Mouse (Mus musculus) lung, postnatal 0 days (tissue): ENCODE results near the gene Tmem9.

ENCODE experiments used
- CTCF ChIP-seq: IDR thresholded peaks from 2 replicates; pipeline ENCODE4 v1.5.1; 2016; ENCODE audit warnings: antibody characterized with exemption, mild to moderate bottlenecking
- EP300 ChIP-seq: IDR thresholded peaks from 2 replicates; pipeline ENCODE4 v1.6.1; 2016; ENCODE audit warnings: antibody characterized with exemption, mild to moderate bottlenecking, control low read depth

- TF ChIP-seq CTCF: no peak
- TF ChIP-seq EP300: no peak
Measured at GRCm38 (mm10) chr1:136051013-136051315, 43.0 kb downstream of the Tmem9 start.
